Mouse (Mus musculus) midbrain, postnatal 0 days (tissue): ENCODE data around the gene Nup62cl. TPM values are rescaled to one million over a fixed set of nuclear protein-coding genes. Genes with fewer than 3 reads are reported as not detected.
A peak's percentile ranks its signal among the peaks of the same experiment; 100 is the strongest.

Experiments used
- ATAC-seq: fragments of 200-750 bp; cut with Nextera tagmentation; 2 replicates; pipeline ENCODE4 v1.8.0; 2017; ENCODE audit warnings: moderate number of reproducible peaks, mild to moderate bottlenecking, moderate TSS enrichment, moderate library complexity; ENCODE audit not compliant: low FRiP score
- DNase-seq: peaks from one replicate; pipeline ENCODE4 v3.0.0-alpha.2; 2015; ENCODE audit warnings: low spot score
- H3K27ac ChIP-seq: fragments of 300-500 bp; sonication (generic); 2 replicates; pipeline ENCODE4 v1.5.1; 2014; ENCODE audit warnings: low read depth, mild to moderate bottlenecking, low read length, mixed read lengths
- H3K27me3 ChIP-seq: fragments of 300-500 bp; sonication (generic); 2 replicates; pipeline ENCODE4 v1.6.1; 2014; ENCODE audit warnings: low read length, control low read depth, mixed read lengths; ENCODE audit not compliant: insufficient read depth
- H3K36me3 ChIP-seq: fragments of 300-500 bp; sonication (generic); 2 replicates; pipeline ENCODE4 v1.6.1; 2014; ENCODE audit warnings: low read length, control low read depth, mixed read lengths; ENCODE audit not compliant: insufficient read depth
- H3K4me1 ChIP-seq: fragments of 300-500 bp; sonication (generic); 2 replicates; pipeline ENCODE4 v1.6.1; 2014; ENCODE audit warnings: mild to moderate bottlenecking, control low read depth, antibody characterized with exemption, low read length, mixed read lengths; ENCODE audit not compliant: insufficient read depth
- H3K4me2 ChIP-seq: fragments of 300-500 bp; sonication (generic); 2 replicates; pipeline ENCODE4 v1.6.1; 2014; ENCODE audit warnings: low read depth, mild to moderate bottlenecking, low read length, mixed read lengths; ENCODE audit not compliant: poor library complexity, severe bottlenecking
- H3K4me3 ChIP-seq: fragments of 300-500 bp; sonication (generic); 2 replicates; pipeline ENCODE4 v1.5.1; 2014; ENCODE audit warnings: low read depth, mild to moderate bottlenecking, low read length, moderate library complexity
- H3K9ac ChIP-seq: fragments of 300-500 bp; sonication (generic); replicated peaks from 2 replicates; pipeline ENCODE4 v1.6.1; 2014; ENCODE audit warnings: mild to moderate bottlenecking, low read length, moderate library complexity, mixed read lengths; ENCODE audit not compliant: poor library complexity, severe bottlenecking
- H3K9me3 ChIP-seq: fragments of 300-500 bp; sonication (generic); 2 replicates; pipeline ENCODE4 v1.6.1; 2016; ENCODE audit warnings: low read length, control low read depth
- CTCF ChIP-seq: IDR thresholded peaks from 2 replicates; pipeline ENCODE4 v1.5.1; 2016; ENCODE audit warnings: antibody characterized with exemption, mild to moderate bottlenecking
- WGBS: fragments of 180-500 bp; shearing (Covaris S2); extraction: QIAGEN DNeasy Blood & Tissue Kit; methylation state at CpG from one replicate; pipeline ENCODE4 v1.1.7; 2014; 5-methylcytosine and 5-hydroxymethylcytosine counted together
- polyA plus RNA-seq: library from polyadenylated mRNA; unstranded; fragments of >200 nt; fragmentation: Nextera tagmentation; extraction: Ambion mirVana; gene quantifications from 2 replicates; pipeline ENCODE4 v1.2.1, GENCODE M21; 2015
- total RNA-seq: library from RNA; depleted of rRNA; stranded (reverse); fragments of >200 nt; gene quantifications from 2 replicates; pipeline ENCODE4 v1.2.3, GENCODE M21; 2014; rRNA removed

Nup62cl gene
- total RNA-seq (2.1 and 2.8 TPM in 2 replicates), polyA plus RNA-seq (3.4 and 5.6 TPM in 2 replicates)

DNA sequence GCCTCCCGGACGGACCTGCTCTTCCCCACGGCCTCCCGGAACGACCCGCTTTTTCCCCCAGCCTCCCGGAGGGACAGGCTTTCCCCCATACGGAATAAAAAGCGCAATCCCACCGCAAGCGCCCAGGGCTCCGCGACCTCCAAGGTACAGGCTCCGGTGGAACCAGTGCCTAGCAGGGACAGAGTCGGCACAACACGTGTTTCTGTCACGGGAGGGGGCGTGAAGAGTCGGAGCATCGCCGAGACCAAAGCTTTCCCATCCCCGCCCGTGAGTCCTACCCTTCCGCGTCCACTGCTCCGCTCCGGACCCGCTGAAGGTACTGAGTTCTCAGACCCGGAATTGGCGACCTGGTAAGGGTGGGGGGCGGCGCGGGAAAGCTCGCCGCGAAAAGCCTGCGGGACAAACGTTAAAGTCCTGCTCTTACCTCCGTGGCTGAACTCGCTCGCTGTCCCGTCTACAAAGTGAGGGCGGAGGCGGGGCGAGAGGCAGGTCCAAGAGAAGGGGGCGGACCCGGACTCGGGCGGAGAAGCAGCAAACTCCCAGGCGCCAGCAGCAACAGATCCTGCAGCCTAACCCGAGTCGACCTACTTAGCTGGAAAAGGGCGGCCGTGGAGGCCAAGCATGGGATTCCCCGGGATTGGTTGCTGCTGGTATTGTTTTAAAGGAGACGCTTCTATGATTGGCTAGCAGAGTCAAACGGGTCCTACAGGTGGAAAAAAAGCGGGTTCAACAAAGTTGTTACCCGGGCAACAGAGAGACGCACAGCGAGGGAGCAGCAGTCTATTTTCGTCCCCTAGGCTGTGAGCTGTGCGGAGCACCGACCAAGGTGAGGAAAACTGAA is at the start of gene Nup62cl, which contains the start of gene Pih1h3b:
TSS of gene Nup62cl (minus strand) at position 578 of the 841 bp plus-strand sequence.
TSS of gene Pih1h3b (plus strand) at position 745 of the 841 bp plus-strand sequence.
- H3K27ac ChIP-seq, result no peak within 1 kb of the TSS
- WGBS, result 21% methylated on average over 63 of the region's 64 CpGs
- no peaks in the 10 kb centered on the region for H3K4me1 ChIP-seq
- no peaks in the 10 kb centered on the region for H3K36me3 ChIP-seq
- peak; percentile 35 for DNase-seq
- peak within 1 kb of the TSS; percentile 34 for H3K4me3 ChIP-seq
- H3K9ac ChIP-seq, result 0 out of 2 replicates have a peak within 1 kb of the TSS, but pooled peaks have one; percentile 2
- TF ChIP-seq CTCF, result no peak
- ATAC-seq, result peak; percentile 34; the same call in 1 of the 2 replicates
- 0 out of 2 replicates have a peak, but pooled peaks cover 8% of the 10 kb centered on the region for H3K9me3 ChIP-seq
- peaks cover 11% of the 10 kb centered on the region; the same call in 1 of the 2 replicates for H3K27me3 ChIP-seq
- H3K4me2 ChIP-seq, result peak within 1 kb of the TSS; percentile 43

DNA sequence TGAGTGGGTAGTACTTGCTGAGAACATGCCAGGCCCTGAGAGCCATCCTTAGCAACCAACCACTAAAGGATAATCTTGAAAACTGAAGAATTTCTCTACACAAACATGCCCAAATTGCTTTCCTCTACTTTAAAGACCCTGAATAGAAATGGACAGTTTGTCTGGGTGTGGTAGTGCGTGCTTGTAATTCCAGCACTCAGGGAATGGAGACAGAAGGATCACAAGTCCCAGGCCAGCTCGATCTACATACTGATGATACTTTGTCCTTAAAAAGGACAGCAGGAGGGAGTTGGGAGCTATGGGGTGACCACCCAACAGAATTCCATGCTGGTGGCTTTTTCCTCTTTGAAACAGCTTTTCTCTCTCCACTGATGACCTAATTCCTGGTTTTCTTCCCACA is 31.6 kb upstream of the Nup62cl start:
- Histone ChIP-seq H3K9ac (no peak overlapping the region), H3K27ac (no peak overlapping the region), H3K4me2 (no peak overlapping the region), H3K4me1 (no peaks in the 10 kb centered on the region), H3K27me3 (no peaks in the 10 kb centered on the region), H3K36me3 (no peaks in the 10 kb centered on the region), H3K4me3 (no peak overlapping the region), H3K9me3 (no peaks in the 10 kb centered on the region)
- ATAC-seq (no peak), DNase-seq (no peak)
- WGBS, result 82% methylated on average over 2 of the region's 2 CpGs
- TF ChIP-seq CTCF, result no peak

DNA sequence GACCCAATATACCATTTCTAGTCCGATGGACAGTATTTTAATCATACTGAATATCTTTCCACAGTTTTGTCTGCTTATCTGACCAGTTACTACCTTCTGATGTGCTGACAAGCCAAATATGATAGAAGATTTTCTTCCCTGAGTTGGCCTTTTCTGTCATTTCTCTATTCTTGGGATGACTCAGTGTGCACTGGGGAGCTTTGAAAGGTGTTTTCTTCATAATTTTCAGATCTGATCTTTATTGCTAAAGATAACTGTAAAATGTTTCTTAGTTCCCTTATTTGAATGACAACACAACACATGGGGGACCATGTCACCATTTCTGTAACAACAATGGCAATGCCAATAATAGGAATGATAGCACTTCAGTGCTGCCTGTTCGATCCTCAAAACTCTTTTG is 20.0 kb upstream of the Nup62cl start:
- H3K9me3 ChIP-seq, result no peaks in the 10 kb centered on the region
- no peaks in the 10 kb centered on the region for H3K27me3 ChIP-seq
- H3K4me2 ChIP-seq, result no peak overlapping the region
- H3K4me1 ChIP-seq, result no peaks in the 10 kb centered on the region
- DNase-seq (no peak), ATAC-seq (no peak)
- H3K27ac ChIP-seq, result no peak overlapping the region
- WGBS, result 88% methylated on average over 2 of the region's 2 CpGs
- no peak for TF ChIP-seq CTCF
- H3K4me3 ChIP-seq, result no peak overlapping the region
- H3K36me3 ChIP-seq, result no peaks in the 10 kb centered on the region
- H3K9ac ChIP-seq, result no peak overlapping the region

DNA sequence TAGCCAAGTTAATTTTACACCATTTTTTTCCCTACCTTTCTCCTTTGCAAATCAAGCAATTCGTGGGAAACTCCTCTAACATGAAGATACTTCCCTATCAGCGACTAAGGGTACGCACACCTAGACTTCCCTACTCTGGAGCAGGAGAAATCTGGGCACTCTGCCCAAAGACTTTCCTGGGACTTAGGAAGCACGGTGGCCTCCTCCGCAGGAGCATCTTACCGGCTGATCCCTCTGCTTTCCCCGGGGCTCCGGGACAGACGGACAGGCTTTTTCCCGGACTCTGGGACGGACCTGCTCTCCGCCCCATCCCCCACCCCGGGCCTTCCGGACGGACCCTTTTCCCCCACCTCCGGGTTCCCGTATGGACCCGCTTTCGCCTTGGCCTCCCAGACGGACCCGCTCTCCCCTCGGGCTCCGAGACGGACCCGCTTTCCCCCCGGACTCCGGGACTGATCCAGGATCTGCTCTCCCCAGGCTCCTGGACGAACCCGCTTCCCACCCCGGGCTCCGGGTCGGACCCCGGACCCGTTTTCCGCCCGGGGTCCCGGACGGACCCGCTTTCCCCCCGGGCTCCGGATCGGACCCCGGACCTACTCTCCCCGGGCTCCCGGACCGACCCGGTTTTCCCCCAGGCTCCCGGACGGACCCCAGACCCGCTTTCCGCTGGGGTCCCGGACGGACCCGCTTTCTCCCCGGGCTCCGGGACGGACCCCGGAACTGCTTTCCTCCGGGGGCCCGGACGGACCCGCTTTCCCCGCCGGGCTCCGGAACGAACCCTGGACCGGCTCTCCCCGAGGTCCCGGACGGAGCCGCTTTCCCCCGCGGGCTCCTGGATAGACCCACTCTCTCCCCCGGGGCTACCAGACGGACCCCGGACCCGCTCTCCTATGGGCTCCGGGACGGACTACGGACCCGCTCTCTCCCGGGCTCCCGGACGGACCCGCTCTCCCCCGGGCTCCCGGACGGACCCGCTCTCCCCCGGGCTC is 1.3 kb downstream of the Nup62cl start:
- H3K9me3 ChIP-seq, result 0 out of 2 replicates have a peak, but pooled peaks cover 8% of the 10 kb centered on the region
- DNase-seq (peak; percentile 2), ATAC-seq (0 out of 2 replicates have a peak, but pooled peaks have one; percentile 47)
- no peaks in the 10 kb centered on the region for H3K36me3 ChIP-seq
- 25% methylated on average over 65 of the region's 90 CpGs for WGBS
- no peak overlapping the region for H3K9ac ChIP-seq
- H3K4me2 ChIP-seq, result peak overlapping the region; percentile 43
- H3K27me3 ChIP-seq, result peaks cover 11% of the 10 kb centered on the region; the same call in 1 of the 2 replicates
- H3K27ac ChIP-seq, result no peak overlapping the region
- H3K4me1 ChIP-seq, result no peaks in the 10 kb centered on the region
- no peak for TF ChIP-seq CTCF
- H3K4me3 ChIP-seq, result peak overlapping the region; percentile 34

DNA sequence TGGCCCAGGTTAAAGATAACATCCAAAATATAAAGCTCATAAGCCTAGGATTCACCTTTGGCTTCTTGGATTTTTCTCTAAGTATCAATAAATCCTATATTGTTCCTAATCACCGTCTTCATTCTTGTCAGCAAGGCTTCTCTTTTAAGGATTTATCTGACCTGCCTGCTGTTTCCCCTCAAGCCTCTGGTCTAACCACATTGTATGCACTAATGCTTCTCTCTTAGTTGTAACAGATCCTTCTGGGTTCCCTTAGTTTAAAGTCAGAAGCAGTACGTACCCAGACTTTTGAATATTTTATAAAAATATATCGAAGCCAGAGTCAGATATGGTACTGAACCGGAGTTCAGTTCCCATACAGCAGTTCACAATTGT is 63.8 kb downstream of the Nup62cl start:
- Histone ChIP-seq H3K36me3 (no peaks in the 10 kb centered on the region; the same call in 1 of the 2 replicates), H3K4me1 (no peaks in the 10 kb centered on the region), H3K4me3 (peak overlapping the region; percentile 54; the same call in 1 of the 2 replicates), H3K27me3 (no peaks in the 10 kb centered on the region; the same call in 1 of the 2 replicates), H3K9ac (no peak overlapping the region), H3K9me3 (no peaks in the 10 kb centered on the region), H3K4me2 (no peak overlapping the region), H3K27ac (no peak overlapping the region)
- ATAC-seq, result no peak; the same call in 1 of the 2 replicates
- TF ChIP-seq CTCF, result no peak
- WGBS, result 69% methylated on average over 4 of the region's 4 CpGs
- no peak for DNase-seq
